ENCODE assay signal across 8 mouse cellular contexts in genomic region chr7:58658790-58659405, GRCm38 (mm10). TPM values are rescaled to one million over a fixed set of nuclear protein-coding genes. Genes with fewer than 3 reads are reported as not detected.
A peak's percentile ranks its signal among the peaks of the same experiment; 100 is the strongest.
DNase-seq lines count a peak whose midpoint lies in the region; ATAC-seq lines count a peak whose summit lies in the region.

No protein-coding gene starts in this region.

- H3K4me1 ChIP-seq in liver, embryonic 15.5 days (replicated peaks) = 0 out of 2 replicates have a peak, but pooled peaks cover 4% of the 10 kb centered on the region

- peak overlapping the region; percentile 70 for H3K4me2 ChIP-seq in liver, embryonic 15.5 days

- no peak overlapping the region for H3K9ac ChIP-seq in liver, embryonic 15.5 days

- no peak overlapping the region for H3K27ac ChIP-seq in liver, embryonic 15.5 days (replicated peaks)

- peak; percentile 28 for DNase-seq in adrenal gland, postnatal 25 days
- DNase-seq in adrenal gland, postnatal 10 days = no peak
- peak; percentile 26 for DNase-seq in thymus, postnatal 0 days (ENCODE audit: low spot score)
- DNase-seq in thymus, postnatal 36 days = no peak
- no peak for DNase-seq in urinary bladder, postnatal 14 days (ENCODE audit: low spot score)
- DNase-seq in cerebellum, postnatal 36 days = no peak
- no peak for DNase-seq in lung, postnatal 4 days

- no peak for ATAC-seq in liver, embryonic 15.5 days (ENCODE audit: insufficient read depth)

- 12% methylated on average over 14 of the region's 14 CpGs for WGBS in liver, embryonic 15.5 days (ENCODE audit: insufficient replicate concordance)

- no peaks in the 10 kb centered on the region for H3K36me3 ChIP-seq in liver, embryonic 15.5 days (replicated peaks)

- peaks cover 18% of the 10 kb centered on the region for H3K27me3 ChIP-seq in liver, embryonic 15.5 days

- H3K9me3 ChIP-seq in liver, embryonic 15.5 days (replicated peaks) = no peaks in the 10 kb centered on the region

- H3K4me3 ChIP-seq in liver, embryonic 15.5 days (replicated peaks) = peak overlapping the region; percentile 58

RNA-seq across cellular contexts. Expression of gene Atp10a, which starts 2.9 kb away (rescaled TPM):
- 67.1 and 80.0 TPM in 2 replicates for total RNA-seq in adrenal gland, postnatal 25 days (2021)
- 10 to 100 TPM; 31.5 to 32.2 TPM for total RNA-seq in adrenal gland, postnatal 10 days (2021)
- polyA plus RNA-seq in thymus, postnatal 0 days (2015; fragmentation: Nextera tagmentation; extraction: Ambion mirVana) = 11.7 and 12.6 TPM in 2 replicates
- 0.66 and 0.68 TPM in 2 replicates for polyA plus RNA-seq in liver, embryonic 15.5 days (2015; fragmentation: Nextera tagmentation; extraction: Ambion mirVana)

Comparison
In these comparisons a context has a peak if more than half of its experiments do, and no peak if none do; other contexts are left out.
1. DNase-seq: peak in adrenal gland, postnatal 25 days (single experiment) and thymus, postnatal 0 days (single experiment); none in adrenal gland, postnatal 10 days (single experiment), thymus, postnatal 36 days (0 of 2), urinary bladder, postnatal 14 days (single experiment), cerebellum, postnatal 36 days (0 of 2) and lung, postnatal 4 days (0 of 2).